Mouse (Mus musculus) heart, adult 2 months (tissue): ENCODE results near the gene Ceacam9. TPM values are rescaled to one million over a fixed set of nuclear protein-coding genes. Genes with fewer than 3 reads are reported as not detected.

Source experiments
- DNase-seq, 2 experiments: peaks; one replicate each; pipeline ENCODE4 v3.0.0; 2021
- H3K27ac ChIP-seq: fragments of 200-600 bp; 2 replicates; pipeline ENCODE4 v1.8.1; 2022
- H3K27me3 ChIP-seq: fragments of 200-500 bp; 2 replicates; pipeline ENCODE4 v1.6.1; 2012; ENCODE audit warnings: mild to moderate bottlenecking, low read length, inconsistent platforms, mixed read lengths; ENCODE audit not compliant: control insufficient read depth, insufficient read depth
- H3K36me3 ChIP-seq: fragments of 200-500 bp; 2 replicates; pipeline ENCODE4 v1.6.1; 2012; ENCODE audit warnings: low read length, inconsistent platforms; ENCODE audit not compliant: control insufficient read depth, insufficient read depth
- H3K4me1 ChIP-seq: fragments of 200-500 bp; 2 replicates; pipeline ENCODE4 v1.6.1; 2011; ENCODE audit warnings: low read length; ENCODE audit not compliant: control insufficient read depth, insufficient read depth
- H3K4me3 ChIP-seq: fragments of 200-600 bp; 2 replicates; pipeline ENCODE4 v1.8.1; 2022
- H3K79me2 ChIP-seq: fragments of 200-500 bp; replicated peaks from 2 replicates; pipeline ENCODE4 v1.6.1; 2012; ENCODE audit warnings: mild to moderate bottlenecking, inconsistent platforms, low read length, moderate library complexity, mixed read lengths; ENCODE audit not compliant: control insufficient read depth, insufficient read depth
- H3K9ac ChIP-seq: fragments of 200-500 bp; 2 replicates; pipeline ENCODE4 v1.6.1; 2012; ENCODE audit warnings: low read depth, mild to moderate bottlenecking, control low read depth, inconsistent platforms, low read length, mixed read lengths
- CTCF ChIP-seq: fragments of 200-600 bp; IDR thresholded peaks from 2 replicates; pipeline ENCODE4 v1.8.1; 2022; ENCODE audit warnings: antibody characterized with exemption, mild to moderate bottlenecking, moderate library complexity
- EP300 ChIP-seq: fragments of 200-500 bp; IDR thresholded peaks from 2 replicates; pipeline ENCODE4 v1.6.1; 2011; ENCODE audit warnings: low read depth, low read length, control low read depth; ENCODE audit not compliant: insufficient read depth
- POLR2A ChIP-seq: fragments of 200-500 bp; IDR thresholded peaks from 2 replicates; pipeline ENCODE4 v1.6.1; 2011; ENCODE audit warnings: mild to moderate bottlenecking, low read depth, low read length, control low read depth; ENCODE audit not compliant: insufficient read depth
- WGBS: fragments of 180-500 bp; shearing (Covaris S2); methylation state at CpG from one replicate; pipeline ENCODE4 v1.1.7; 2018; 5-methylcytosine and 5-hydroxymethylcytosine counted together
- intact Hi-C: fragments of 180-260 bp; cut with DNase I; formaldehyde crosslinking; loops from one replicate; pipeline ENCODE4 v1.15.1; 2025
- polyA plus RNA-seq: library from polyadenylated mRNA; depleted of rRNA; stranded (reverse); fragments of >200 nt; gene quantifications from 2 replicates; pipeline ENCODE4 v1.2.3, GENCODE M21; 2012; rRNA removed
- total RNA-seq, 2 experiments: library from RNA; stranded (reverse); gene quantifications; 2 replicates each; pipeline ENCODE4 v1.2.3; 2021

Ceacam9 gene
- total and polyA plus RNA-seq, 3 experiments = not detected

GRCm38 (mm10) chr7:16761005-16761481, 39.3 kb downstream of the Ceacam9 start:
- Histone ChIP-seq H3K4me3 (no peak overlapping the region), H3K9ac (peak overlapping the region; percentile 4; the same call in 1 of the 2 replicates), H3K27me3 (no peaks in the 10 kb centered on the region), H3K36me3 (no peaks in the 10 kb centered on the region; the same call in 1 of the 2 replicates), H3K27ac (peak overlapping the region; percentile 77), H3K4me1 (peaks cover 12% of the 10 kb centered on the region), H3K79me2 (no peaks in the 10 kb centered on the region; the same call in 1 of the 2 replicates)
- peak; percentile 75 to 86 for DNase-seq
- WGBS = 26% methylated on average over 10 of the region's 10 CpGs
- intact Hi-C loops = loop anchor here (1.0 kb wide), 1 partner anchor 20 kb away; the partner anchor contains the start of gene Slc1a5
- peak; percentile 24; the same call in 1 of the 2 replicates for TF ChIP-seq POLR2A
- no peak for TF ChIP-seq CTCF
- TF ChIP-seq EP300 = 0 out of 2 replicates have a peak, but pooled peaks have one; percentile 70

DNA sequence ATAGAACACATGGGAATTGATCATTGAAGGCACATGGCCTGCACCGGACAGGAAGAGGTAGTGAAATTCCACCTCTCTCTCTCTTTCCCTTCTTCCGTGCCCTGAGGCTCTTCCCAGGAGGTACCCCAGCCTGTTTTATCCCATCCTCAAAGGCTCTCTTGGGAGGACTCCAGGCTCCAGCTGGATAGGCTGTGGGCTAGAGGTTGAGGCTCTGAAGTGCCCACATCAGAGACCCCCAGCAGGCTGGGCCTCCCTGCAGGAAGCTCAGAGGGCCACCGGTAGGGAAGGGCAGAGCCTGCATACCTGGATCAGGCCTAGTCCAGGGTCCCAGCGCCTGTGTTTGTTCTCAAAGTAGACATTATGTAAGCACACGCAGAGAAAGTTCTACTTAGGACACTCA, 39.9 kb downstream of the Ceacam9 start:
- Histone ChIP-seq H3K4me3 (no peak overlapping the region), H3K9ac (no peak overlapping the region), H3K27me3 (no peaks in the 10 kb centered on the region), H3K4me1 (peaks cover 12% of the 10 kb centered on the region), H3K36me3 (no peaks in the 10 kb centered on the region), H3K79me2 (no peaks in the 10 kb centered on the region; the same call in 1 of the 2 replicates), H3K27ac (peak overlapping the region; percentile 80)
- intact Hi-C loops = loop anchor here (1.0 kb wide), 1 partner anchor 20 kb away; the partner anchor contains the start of gene Slc1a5
- WGBS = 56% methylated on average over 5 of the region's 5 CpGs
- TF ChIP-seq CTCF (no peak), EP300 (no peak), POLR2A (no peak)
- DNase-seq = peak; percentile 35 to 47

- H3K4me3 ChIP-seq = no peak overlapping the region
- H3K27me3 ChIP-seq = no peaks in the 10 kb centered on the region
- intact Hi-C loops = no loop called here
- TF ChIP-seq POLR2A (no peak), CTCF (no peak), EP300 (no peak)
- no peaks in the 10 kb centered on the region; the same call in 1 of the 2 replicates for H3K79me2 ChIP-seq
- H3K4me1 ChIP-seq = peaks cover 12% of the 10 kb centered on the region
- 71% methylated on average over 7 of the region's 7 CpGs for WGBS
- H3K27ac ChIP-seq = peak overlapping the region; percentile 48
- no peak overlapping the region for H3K9ac ChIP-seq
- no peaks in the 10 kb centered on the region for H3K36me3 ChIP-seq
- DNase-seq = peak; percentile 56 to 60
Measured at GRCm38 (mm10) chr7:16763463-16764218, 41.9 kb downstream of the Ceacam9 start.

DNA sequence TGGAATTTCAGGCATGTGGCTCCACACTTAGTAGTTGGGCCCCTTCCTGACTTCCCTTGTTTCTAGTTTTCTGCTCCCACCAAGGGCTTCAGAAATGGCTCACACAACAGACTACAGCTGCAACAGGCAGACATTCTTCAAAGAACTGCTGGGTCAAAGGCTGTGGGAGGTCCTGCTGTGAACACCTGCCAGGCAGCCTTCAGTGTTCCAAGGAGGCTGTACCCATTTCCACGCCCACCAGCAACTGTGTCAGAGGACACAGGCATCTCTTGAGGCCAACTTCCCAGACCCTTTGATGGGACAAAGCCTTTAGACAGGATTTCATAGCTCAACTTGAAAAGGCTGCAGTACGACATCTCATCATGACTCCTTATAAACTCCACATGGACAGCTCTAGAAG, 44.7 kb downstream of the Ceacam9 start:
- WGBS = 81% methylated on average over 2 of the region's 2 CpGs

More for the DNA sequence above, 44.7 kb downstream of the Ceacam9 start:
- intact Hi-C loops = no loop called here
- H3K36me3 ChIP-seq = no peaks in the 10 kb centered on the region
- H3K9ac ChIP-seq = no peak overlapping the region
- peaks cover 4% of the 10 kb centered on the region; the same call in 1 of the 2 replicates for H3K4me1 ChIP-seq
- TF ChIP-seq POLR2A (no peak), CTCF (no peak), EP300 (no peak)
- no peak overlapping the region for H3K4me3 ChIP-seq
- H3K27ac ChIP-seq = no peak overlapping the region
- peak in 1 of 2 experiments; percentile 23 for DNase-seq
- no peaks in the 10 kb centered on the region; the same call in 1 of the 2 replicates for H3K79me2 ChIP-seq
- H3K27me3 ChIP-seq = no peaks in the 10 kb centered on the region

Other genes with a start within 250 kb of the Ceacam9 start
- gene Npas1, start 244.2 kb upstream of the Ceacam9 start, total RNA-seq = not detected
- not detected in 2 replicates for gene Npas1, start 244.2 kb upstream of the Ceacam9 start, polyA plus RNA-seq
- 10 to 100 TPM; 32.5 to 33.8 TPM for gene Arhgap35, start 106.9 kb upstream of the Ceacam9 start, total RNA-seq
- gene Arhgap35, start 106.9 kb upstream of the Ceacam9 start, polyA plus RNA-seq = 15.6 and 22.9 TPM in 2 replicates
- gene Ceacam15, start 46.2 kb upstream of the Ceacam9 start, total RNA-seq = not detected
- 0.14 TPM in 1 of 2 replicates, not detected in the other for gene Ceacam15, start 46.2 kb upstream of the Ceacam9 start, polyA plus RNA-seq
- gene Ap2s1, start 16.5 kb downstream of the Ceacam9 start, total RNA-seq = 10 to 100 TPM; 69.7 to 75.3 TPM
- 122 and 123 TPM in 2 replicates for gene Ap2s1, start 16.5 kb downstream of the Ceacam9 start, polyA plus RNA-seq
- 10 to 100 TPM; 20.9 to 26.1 TPM for gene Slc1a5, start 59.4 kb downstream of the Ceacam9 start, total RNA-seq
- gene Slc1a5, start 59.4 kb downstream of the Ceacam9 start, polyA plus RNA-seq = 35.6 and 57.0 TPM in 2 replicates
- 10 to 100 TPM; 55.5 to 56.2 TPM for gene Strn4, start 94.0 kb downstream of the Ceacam9 start, total RNA-seq
- 94.2 and 101 TPM in 2 replicates for gene Strn4, start 94.0 kb downstream of the Ceacam9 start, polyA plus RNA-seq
- gene Fkrp, start 94.8 kb downstream of the Ceacam9 start, total RNA-seq = 10 to 100 TPM; 49.5 to 52.8 TPM
- 40.3 and 51.3 TPM in 2 replicates for gene Fkrp, start 94.8 kb downstream of the Ceacam9 start, polyA plus RNA-seq
- 10 to 100 TPM; 15.3 to 19.9 TPM for gene Prkd2, start 121.0 kb downstream of the Ceacam9 start, total RNA-seq
- 24.5 and 26.2 TPM in 2 replicates for gene Prkd2, start 121.0 kb downstream of the Ceacam9 start, polyA plus RNA-seq
- gene Dact3, start 153.4 kb downstream of the Ceacam9 start, total RNA-seq = 10 to 100 TPM in 1 of 2 experiments, 1 to 10 TPM in 1; 8.6 to 12.1 TPM
- 19.6 and 20.0 TPM in 2 replicates for gene Dact3, start 153.4 kb downstream of the Ceacam9 start, polyA plus RNA-seq
- gene Gng8, start 169.9 kb downstream of the Ceacam9 start, total RNA-seq = 1 to 10 TPM in 1 of 2 experiments, under 1 TPM in 1; 0.47 to 1.6 TPM
- 7.4 and 13.1 TPM in 2 replicates for gene Gng8, start 169.9 kb downstream of the Ceacam9 start, polyA plus RNA-seq
- 1 to 10 TPM; 1.9 to 2.9 TPM for gene Ptgir, start 184.6 kb downstream of the Ceacam9 start, total RNA-seq
- gene Ptgir, start 184.6 kb downstream of the Ceacam9 start, polyA plus RNA-seq = 5.2 and 7.4 TPM in 2 replicates
- gene Calm3, start 202.2 kb downstream of the Ceacam9 start, total RNA-seq = 100 to 1,000 TPM; 168 to 175 TPM
- 163 and 206 TPM in 2 replicates for gene Calm3, start 202.2 kb downstream of the Ceacam9 start, polyA plus RNA-seq
- gene Pnmal2, start 222.8 kb downstream of the Ceacam9 start, total RNA-seq = 1 to 10 TPM; 3.8 to 4.1 TPM
- gene Pnmal2, start 222.8 kb downstream of the Ceacam9 start, polyA plus RNA-seq = 3.5 and 4.4 TPM in 2 replicates
- under 1 TPM in 1 of 2 experiments, not detected in 1; 0.11 TPM for gene Pnmal1, start 237.8 kb downstream of the Ceacam9 start, total RNA-seq
- 0.06 TPM in 2 replicates for gene Pnmal1, start 237.8 kb downstream of the Ceacam9 start, polyA plus RNA-seq